Mouse (Mus musculus) liver, embryonic 11.5 days (tissue): ENCODE data around the gene Sirt2. TPM values are rescaled to one million over a fixed set of nuclear protein-coding genes. Genes with fewer than 3 reads are reported as not detected.
A peak's percentile ranks its signal among the peaks of the same experiment; 100 is the strongest.

Source experiments
- ATAC-seq: fragments of 200-750 bp; cut with Nextera tagmentation; replicated peaks from 2 replicates; pipeline ENCODE4 v1.8.0; 2017; ENCODE audit warnings: moderate number of reproducible peaks, mild to moderate bottlenecking, moderate TSS enrichment, moderate library complexity; ENCODE audit not compliant: low FRiP score
- DNase-seq: peaks from one replicate; pipeline ENCODE4 v3.0.0-alpha.2; 2017; ENCODE audit warnings: low spot score
- H3K27ac ChIP-seq: fragments of 300-500 bp; sonication (generic); 2 replicates; pipeline ENCODE4 v1.5.1; 2014; ENCODE audit warnings: mild to moderate bottlenecking, low read depth, low read length, control low read depth
- H3K27me3 ChIP-seq: fragments of 300-500 bp; sonication (generic); replicated peaks from 2 replicates; pipeline ENCODE4 v1.6.1; 2014; ENCODE audit warnings: low read length, mixed read lengths; ENCODE audit not compliant: control insufficient read depth, insufficient read depth
- H3K36me3 ChIP-seq: fragments of 300-500 bp; sonication (generic); 2 replicates; pipeline ENCODE4 v1.6.1; 2014; ENCODE audit warnings: mild to moderate bottlenecking, low read length, moderate library complexity, mixed read lengths; ENCODE audit not compliant: control insufficient read depth, insufficient read depth
- H3K4me1 ChIP-seq: fragments of 300-500 bp; sonication (generic); replicated peaks from 2 replicates; pipeline ENCODE4 v1.6.1; 2014; ENCODE audit warnings: low read length, mixed read lengths; ENCODE audit not compliant: control insufficient read depth, insufficient read depth
- H3K4me2 ChIP-seq: fragments of 300-500 bp; sonication (generic); 2 replicates; pipeline ENCODE4 v1.6.1; 2014; ENCODE audit warnings: mild to moderate bottlenecking, control low read depth, moderate library complexity
- H3K4me3 ChIP-seq: fragments of 300-500 bp; sonication (generic); 2 replicates; pipeline ENCODE4 v1.5.1; 2014; ENCODE audit warnings: low read depth, low read length, control low read depth
- H3K9ac ChIP-seq: fragments of 300-500 bp; sonication (generic); 2 replicates; pipeline ENCODE4 v1.6.1; 2014; ENCODE audit warnings: low read depth, low read length, control low read depth
- H3K9me3 ChIP-seq: fragments of 300-500 bp; sonication (generic); 2 replicates; pipeline ENCODE4 v1.6.1; 2016; ENCODE audit warnings: low read length, inconsistent platforms, mixed read lengths; ENCODE audit not compliant: control insufficient read depth
- WGBS: fragments of 180-500 bp; shearing (Covaris S2); extraction: QIAGEN DNeasy Blood & Tissue Kit; methylation state at CpG from one replicate; pipeline ENCODE4 v1.1.7; 2014; 5-methylcytosine and 5-hydroxymethylcytosine counted together
- polyA plus RNA-seq: library from polyadenylated mRNA; unstranded; fragments of >200 nt; fragmentation: Nextera tagmentation; extraction: Ambion mirVana; gene quantifications from 2 replicates; pipeline ENCODE4 v1.2.1, GENCODE M21; 2014

The Sirt2 gene
- polyA plus RNA-seq, 1 experiment from 2014 or later = 41.0 TPM

DNA sequence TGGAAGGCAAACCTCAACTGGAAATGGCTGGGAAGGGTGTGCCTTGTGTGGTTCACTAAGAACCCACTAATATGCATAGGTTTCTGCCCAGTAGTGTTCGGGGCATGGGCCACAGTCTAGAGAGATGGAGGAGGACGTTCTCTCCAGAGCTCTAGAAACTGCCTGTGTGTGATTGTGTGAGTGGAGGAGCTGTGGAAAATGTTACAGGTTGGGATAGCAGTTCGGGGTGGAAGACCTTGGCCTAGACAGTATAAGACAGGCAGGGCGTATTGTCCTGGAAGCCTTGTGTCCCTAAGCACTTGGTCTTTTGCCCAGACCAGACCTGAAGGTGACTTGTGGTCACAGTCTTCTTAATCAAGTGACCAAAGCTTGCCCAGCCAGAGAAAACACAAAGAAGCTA, 45.9 kb downstream of the Sirt2 start:
- no peak for DNase-seq
- H3K4me2 ChIP-seq = peak overlapping the region; percentile 91
- H3K4me3 ChIP-seq = peak overlapping the region; percentile 83
- H3K27me3 ChIP-seq = no peaks in the 10 kb centered on the region
- H3K36me3 ChIP-seq = peaks cover 53% of the 10 kb centered on the region
- peak overlapping the region; percentile 96 for H3K27ac ChIP-seq
- ATAC-seq = no peak
- H3K9ac ChIP-seq = peak overlapping the region; percentile 90
- H3K9me3 ChIP-seq = no peaks in the 10 kb centered on the region
- peaks cover 45% of the 10 kb centered on the region for H3K4me1 ChIP-seq
- WGBS = 68% methylated on average over 4 of the region's 4 CpGs

GRCm38 (mm10) chr7:28812949-28813348, 46.4 kb downstream of the Sirt2 start:
- peak overlapping the region; percentile 83 for H3K4me3 ChIP-seq
- peaks cover 58% of the 10 kb centered on the region for H3K36me3 ChIP-seq
- peak overlapping the region; percentile 90 for H3K9ac ChIP-seq
- peak overlapping the region; percentile 91 for H3K4me2 ChIP-seq
- H3K27me3 ChIP-seq = no peaks in the 10 kb centered on the region
- peaks cover 46% of the 10 kb centered on the region for H3K4me1 ChIP-seq
- DNase-seq = no peak
- WGBS = 70% methylated on average over 5 of the region's 5 CpGs
- H3K27ac ChIP-seq = 0 out of 2 replicates have a peak overlapping the region, but pooled peaks have one; percentile 17
- no peak for ATAC-seq
- H3K9me3 ChIP-seq = no peaks in the 10 kb centered on the region

DNA sequence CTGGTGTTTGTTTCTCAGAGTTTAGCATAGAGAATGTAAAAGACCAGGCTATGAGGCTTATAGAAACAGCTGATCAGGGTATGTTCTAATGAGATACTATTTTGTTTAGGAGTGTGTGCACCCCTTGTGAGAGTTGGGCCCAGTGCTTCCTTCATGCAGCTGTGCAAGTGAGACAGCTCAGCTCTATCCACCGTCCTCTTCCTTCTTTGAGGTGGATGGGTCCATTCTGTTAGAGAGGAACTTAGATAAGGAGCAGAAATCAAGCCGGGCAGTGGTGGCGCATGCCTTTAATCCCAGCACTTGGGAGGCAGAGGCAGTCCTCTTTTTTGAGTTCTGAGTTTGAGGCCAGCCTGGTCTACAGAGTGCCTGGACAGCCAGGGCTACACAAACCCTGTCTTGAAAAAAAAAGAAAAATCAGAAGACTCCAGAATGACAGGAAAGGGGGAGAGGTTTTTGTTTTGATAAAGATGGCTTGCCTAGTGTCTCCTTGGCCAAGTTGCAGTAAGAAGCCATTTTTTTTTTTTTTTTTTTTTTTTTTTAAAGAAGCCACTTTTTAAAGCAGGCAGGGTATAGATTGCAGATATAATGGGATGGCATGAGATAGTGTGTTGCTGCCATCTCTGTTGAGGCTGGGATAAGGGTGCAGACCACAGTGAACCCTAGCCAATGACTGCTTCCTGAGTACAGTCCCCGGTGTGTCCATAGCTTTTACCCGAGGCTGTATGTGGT, 47.9 kb downstream of the Sirt2 start:
- Histone ChIP-seq H3K27ac (no peak overlapping the region), H3K36me3 (peaks cover 69% of the 10 kb centered on the region), H3K9ac (no peak overlapping the region), H3K4me3 (no peak overlapping the region), H3K9me3 (no peaks in the 10 kb centered on the region), H3K4me2 (no peak overlapping the region), H3K4me1 (peaks cover 48% of the 10 kb centered on the region), H3K27me3 (no peaks in the 10 kb centered on the region)
- ATAC-seq (no peak), DNase-seq (no peak)
- 67% methylated on average over 5 of the region's 5 CpGs for WGBS

DNA sequence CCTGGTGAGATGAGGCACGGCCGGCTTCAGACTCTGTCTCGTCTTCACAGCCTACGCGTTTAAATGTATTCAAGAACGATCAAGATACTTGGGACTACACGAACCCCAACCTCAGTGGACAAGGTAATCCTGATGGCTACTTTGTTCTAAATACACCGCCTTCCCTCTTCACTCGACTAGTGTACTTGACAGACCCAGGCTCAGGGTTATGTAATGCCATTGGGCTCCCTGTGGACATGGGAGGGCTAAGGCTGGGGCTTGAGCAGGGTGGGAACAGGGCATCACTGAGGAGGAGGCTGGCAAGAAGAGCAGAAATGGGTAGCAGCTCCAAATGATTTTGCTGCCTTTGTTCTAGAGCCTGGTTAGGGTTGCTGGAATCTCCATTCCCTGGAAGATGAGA, 48.7 kb downstream of the Sirt2 start:
- H3K4me3 ChIP-seq = no peak overlapping the region
- peaks cover 76% of the 10 kb centered on the region for H3K36me3 ChIP-seq
- peaks cover 48% of the 10 kb centered on the region for H3K4me1 ChIP-seq
- WGBS = 92% methylated on average over 9 of the region's 9 CpGs
- DNase-seq (no peak), ATAC-seq (no peak)
- no peak overlapping the region for H3K27ac ChIP-seq
- no peak overlapping the region for H3K9ac ChIP-seq
- H3K27me3 ChIP-seq = no peaks in the 10 kb centered on the region
- no peaks in the 10 kb centered on the region for H3K9me3 ChIP-seq
- no peak overlapping the region for H3K4me2 ChIP-seq

- no peak overlapping the region for H3K4me2 ChIP-seq
- H3K4me3 ChIP-seq = no peak overlapping the region
- no peak overlapping the region for H3K27ac ChIP-seq
- H3K9me3 ChIP-seq = no peaks in the 10 kb centered on the region
- DNase-seq (no peak), ATAC-seq (no peak)
- 85% methylated on average over 9 of the region's 9 CpGs for WGBS
- H3K9ac ChIP-seq = no peak overlapping the region
- no peaks in the 10 kb centered on the region for H3K27me3 ChIP-seq
- peaks cover 86% of the 10 kb centered on the region for H3K36me3 ChIP-seq
- H3K4me1 ChIP-seq = peaks cover 50% of the 10 kb centered on the region
Measured at GRCm38 (mm10) chr7:28816201-28816600, 49.7 kb downstream of the Sirt2 start.

DNA sequence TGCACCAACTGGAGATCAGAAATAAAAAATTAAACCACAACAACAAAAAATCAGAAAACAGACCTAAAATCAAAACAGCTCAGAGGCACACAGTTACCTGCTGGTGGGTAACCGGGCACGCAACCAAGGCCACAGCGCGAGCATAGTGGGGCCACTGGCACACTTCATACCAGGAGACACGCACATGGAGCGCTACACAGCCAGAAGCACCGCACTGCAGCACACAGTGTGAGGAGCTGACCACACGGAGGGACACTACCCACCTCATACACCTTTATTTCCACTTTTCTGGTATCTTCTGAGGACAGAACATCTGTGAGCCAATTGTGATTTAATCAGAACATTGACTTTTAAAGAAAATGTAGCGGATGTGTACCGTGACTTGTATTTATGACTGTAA, 50.4 kb downstream of the Sirt2 start:
- Histone ChIP-seq H3K9ac (no peak overlapping the region), H3K4me3 (no peak overlapping the region), H3K27ac (no peak overlapping the region), H3K4me2 (no peak overlapping the region), H3K9me3 (no peaks in the 10 kb centered on the region), H3K4me1 (peaks cover 54% of the 10 kb centered on the region), H3K27me3 (no peaks in the 10 kb centered on the region), H3K36me3 (peaks cover 92% of the 10 kb centered on the region)
- no peak for DNase-seq
- WGBS = 92% methylated on average over 10 of the region's 10 CpGs
- no peak for ATAC-seq

DNA sequence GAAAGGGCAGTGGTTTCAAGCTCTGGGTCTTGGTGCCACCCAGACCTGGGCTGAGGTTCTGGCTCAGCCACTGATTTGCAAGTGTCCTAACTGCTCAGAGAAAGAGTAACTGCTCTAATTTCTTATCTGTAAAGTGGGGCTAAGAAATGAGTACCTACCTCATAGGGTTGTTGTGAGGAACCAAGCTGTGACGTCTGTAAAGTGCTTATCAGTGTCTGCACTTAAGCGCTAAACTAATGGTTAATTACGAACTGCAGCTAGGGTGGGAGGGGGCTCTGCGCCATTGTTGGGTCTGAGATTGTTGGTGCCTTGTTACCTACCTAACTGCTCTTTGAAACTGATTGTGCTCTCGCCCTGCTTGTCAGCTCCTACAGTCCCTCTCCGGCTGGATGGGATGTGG, 51.0 kb downstream of the Sirt2 start:
- ATAC-seq = no peak
- Histone ChIP-seq H3K27ac (no peak overlapping the region), H3K4me3 (no peak overlapping the region), H3K9me3 (no peaks in the 10 kb centered on the region), H3K4me1 (peaks cover 48% of the 10 kb centered on the region), H3K36me3 (peaks cover 91% of the 10 kb centered on the region), H3K27me3 (no peaks in the 10 kb centered on the region), H3K9ac (no peak overlapping the region), H3K4me2 (no peak overlapping the region)
- 61% methylated on average over 6 of the region's 6 CpGs for WGBS
- DNase-seq = no peak

- ATAC-seq (no peak), DNase-seq (no peak)
- Histone ChIP-seq H3K4me2 (no peak overlapping the region), H3K36me3 (peaks cover 89% of the 10 kb centered on the region), H3K4me3 (no peak overlapping the region), H3K9me3 (no peaks in the 10 kb centered on the region), H3K27me3 (no peaks in the 10 kb centered on the region), H3K27ac (no peak overlapping the region), H3K9ac (no peak overlapping the region), H3K4me1 (peaks cover 44% of the 10 kb centered on the region)
- WGBS = 86% methylated on average over 4 of the region's 4 CpGs
Measured at GRCm38 (mm10) chr7:28817957-28818356, 51.4 kb downstream of the Sirt2 start.

DNA sequence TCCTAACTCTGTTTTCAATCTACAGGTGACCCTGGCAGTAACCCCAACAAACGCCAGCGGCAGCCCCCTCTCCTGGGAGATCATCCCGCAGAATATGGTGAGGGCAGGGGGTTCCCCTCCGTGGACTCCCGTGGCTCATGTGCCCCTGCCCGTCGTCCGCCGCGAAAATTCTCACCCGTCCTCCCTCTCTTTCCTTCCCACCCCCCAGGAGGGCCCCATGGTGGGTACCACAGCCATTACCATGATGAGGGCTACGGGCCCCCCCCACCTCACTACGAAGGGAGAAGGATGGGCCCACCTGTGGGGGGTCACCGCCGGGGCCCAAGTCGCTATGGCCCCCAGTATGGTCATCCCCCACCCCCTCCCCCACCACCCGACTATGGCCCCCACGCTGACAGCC, 51.9 kb downstream of the Sirt2 start:
- H3K4me1 ChIP-seq = peaks cover 39% of the 10 kb centered on the region
- 86% methylated on average over 18 of the region's 18 CpGs for WGBS
- no peaks in the 10 kb centered on the region for H3K27me3 ChIP-seq
- peaks cover 85% of the 10 kb centered on the region for H3K36me3 ChIP-seq
- H3K9me3 ChIP-seq = no peaks in the 10 kb centered on the region
- no peak overlapping the region for H3K27ac ChIP-seq
- H3K9ac ChIP-seq = no peak overlapping the region
- no peak for ATAC-seq
- H3K4me2 ChIP-seq = no peak overlapping the region
- DNase-seq = no peak
- H3K4me3 ChIP-seq = no peak overlapping the region
